Mouse (Mus musculus): ENCODE data around the gene Mpp3. TPM values are rescaled to one million over a fixed set of nuclear protein-coding genes. Genes with fewer than 3 reads are reported as not detected.
A peak's percentile ranks its signal among the peaks of the same experiment; 100 is the strongest.

Gene Mpp3
- polyA plus RNA-seq, 1 experiment from 2014 or later, result 3.7 TPM

DNA sequence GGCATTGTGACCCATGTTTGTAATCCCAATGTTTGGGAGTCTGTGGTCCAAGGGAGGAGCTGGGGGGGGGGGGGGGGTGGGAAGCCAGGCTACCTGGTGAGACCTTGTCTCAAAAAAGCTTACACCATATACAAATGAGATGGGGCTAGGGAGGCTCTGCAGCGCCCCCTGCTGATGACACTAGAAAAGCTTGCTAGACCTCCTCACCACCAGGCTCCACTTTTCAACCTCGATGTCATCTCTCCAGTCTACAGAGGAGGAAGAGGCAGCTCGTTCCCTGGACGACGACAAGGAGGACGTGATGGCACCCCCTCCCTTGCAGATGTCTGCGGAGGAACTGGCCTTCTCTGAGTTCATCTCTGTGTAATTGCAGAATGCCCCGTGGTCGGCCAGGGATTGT lies 25.6 kb upstream of the Mpp3 start:
- Histone ChIP-seq H3K4me3 (ENCODE audit: low read length) (no peak overlapping the region), H3K4me1 (replicated peaks; ENCODE audit: control insufficient read depth, insufficient read depth, low read length) (no peaks in the 10 kb centered on the region; the same call in none of the 2 replicates), H3K4me2 (ENCODE audit: low read depth, low read length) (no peak overlapping the region), H3K9me3 (ENCODE audit: control insufficient read depth, low read length) (no peaks in the 10 kb centered on the region), H3K27ac (ENCODE audit: low read length) (no peak overlapping the region), H3K9ac (ENCODE audit: low read length) (no peak overlapping the region), H3K36me3 (ENCODE audit: control insufficient read depth, insufficient read depth, low read length) (no peaks in the 10 kb centered on the region), H3K27me3 (ENCODE audit: control insufficient read depth, insufficient read depth, low read depth, low read length) (no peaks in the 10 kb centered on the region)
- WGBS, result 31% methylated on average over 9 of the region's 9 CpGs
- ATAC-seq (ENCODE audit: low read depth), result no peak

DNA sequence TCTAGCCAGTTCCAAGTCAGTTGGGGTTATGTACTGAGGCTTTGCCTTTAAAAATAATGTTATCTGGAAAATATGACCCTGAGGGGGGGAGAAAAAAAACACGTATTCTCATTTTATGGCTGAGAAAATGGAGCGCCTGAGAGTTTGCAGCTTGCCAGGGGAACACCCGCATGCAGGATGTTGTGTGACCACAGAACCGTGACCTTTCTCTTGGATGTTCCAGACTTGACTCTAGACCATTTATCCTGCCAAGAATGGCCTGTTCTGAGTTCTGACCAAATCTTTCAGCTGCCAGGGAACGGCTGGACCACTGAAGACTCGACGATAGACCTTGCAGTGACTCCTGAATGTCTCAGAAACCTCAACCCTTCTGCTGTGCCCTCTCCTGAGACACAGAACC lies 24.9 kb upstream of the Mpp3 start:
- Histone ChIP-seq H3K4me1 (replicated peaks; ENCODE audit: control insufficient read depth, insufficient read depth, low read length) (no peaks in the 10 kb centered on the region; the same call in none of the 2 replicates), H3K27ac (ENCODE audit: low read length) (no peak overlapping the region), H3K27me3 (ENCODE audit: control insufficient read depth, insufficient read depth, low read depth, low read length) (no peaks in the 10 kb centered on the region), H3K4me2 (ENCODE audit: low read depth, low read length) (no peak overlapping the region), H3K4me3 (ENCODE audit: low read length) (no peak overlapping the region), H3K36me3 (ENCODE audit: control insufficient read depth, insufficient read depth, low read length) (no peaks in the 10 kb centered on the region), H3K9ac (ENCODE audit: low read length) (no peak overlapping the region), H3K9me3 (ENCODE audit: control insufficient read depth, low read length) (no peaks in the 10 kb centered on the region)
- WGBS, result 63% methylated on average over 7 of the region's 7 CpGs
- 0 out of 2 replicates have a peak, but pooled peaks have one; percentile 37 for ATAC-seq (ENCODE audit: low read depth)

DNA sequence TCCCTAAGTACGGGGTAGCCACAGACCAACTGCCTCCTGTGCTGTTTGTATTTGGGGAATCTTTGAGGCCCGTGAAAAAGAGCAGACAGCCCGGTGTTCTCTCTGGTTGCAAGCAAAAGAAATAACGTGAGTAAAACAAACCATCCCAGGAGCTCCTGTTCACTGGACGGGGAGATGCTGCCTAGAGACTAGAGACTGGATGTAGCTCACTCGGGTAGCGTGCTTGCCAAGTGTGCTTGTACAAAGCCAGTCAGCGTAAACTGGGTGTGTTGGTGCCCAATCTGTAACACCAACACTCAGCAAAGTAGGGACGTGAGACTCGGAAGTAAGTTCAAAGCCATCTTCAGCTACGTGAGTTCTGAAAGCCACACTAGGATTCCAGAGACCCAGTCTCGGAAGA lies 24.4 kb upstream of the Mpp3 start:
- Histone ChIP-seq H3K27me3 (ENCODE audit: control insufficient read depth, insufficient read depth, low read depth, low read length) (no peaks in the 10 kb centered on the region), H3K4me3 (ENCODE audit: low read length) (no peak overlapping the region), H3K4me2 (ENCODE audit: low read depth, low read length) (no peak overlapping the region), H3K9me3 (ENCODE audit: control insufficient read depth, low read length) (no peaks in the 10 kb centered on the region), H3K4me1 (replicated peaks; ENCODE audit: control insufficient read depth, insufficient read depth, low read length) (no peaks in the 10 kb centered on the region; the same call in none of the 2 replicates), H3K27ac (ENCODE audit: low read length) (no peak overlapping the region), H3K9ac (ENCODE audit: low read length) (no peak overlapping the region), H3K36me3 (ENCODE audit: control insufficient read depth, insufficient read depth, low read length) (no peaks in the 10 kb centered on the region)
- ATAC-seq (ENCODE audit: low read depth), result no peak
- WGBS, result 77% methylated on average over 12 of the region's 12 CpGs

DNA sequence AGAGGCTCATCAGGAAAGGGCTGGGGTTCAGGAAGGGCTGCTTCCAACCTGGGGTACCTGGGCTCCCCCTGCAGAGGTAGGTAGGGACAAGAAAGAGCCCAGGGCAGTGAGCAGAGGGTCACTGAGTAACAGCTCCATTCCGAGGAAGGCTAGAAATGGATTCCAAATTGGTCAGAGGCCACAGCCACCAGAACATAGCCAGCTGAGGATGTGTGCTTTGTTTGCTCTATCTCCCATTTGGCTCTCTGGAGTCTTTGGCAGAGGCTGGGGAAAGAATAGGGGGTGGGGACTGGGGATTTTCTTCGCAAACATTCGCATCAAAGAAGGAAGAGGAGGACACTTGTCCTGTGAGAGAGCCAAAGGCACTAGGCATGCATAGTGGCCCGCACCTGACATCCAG lies 23.7 kb upstream of the Mpp3 start:
- Histone ChIP-seq H3K4me1 (replicated peaks; ENCODE audit: control insufficient read depth, insufficient read depth, low read length) (no peaks in the 10 kb centered on the region; the same call in none of the 2 replicates), H3K4me3 (ENCODE audit: low read length) (no peak overlapping the region), H3K36me3 (ENCODE audit: control insufficient read depth, insufficient read depth, low read length) (no peaks in the 10 kb centered on the region), H3K4me2 (ENCODE audit: low read depth, low read length) (no peak overlapping the region), H3K27ac (ENCODE audit: low read length) (peak overlapping the region; percentile 41; the same call in 1 of the 2 replicates), H3K9me3 (ENCODE audit: control insufficient read depth, low read length) (no peaks in the 10 kb centered on the region), H3K9ac (ENCODE audit: low read length) (no peak overlapping the region), H3K27me3 (ENCODE audit: control insufficient read depth, insufficient read depth, low read depth, low read length) (no peaks in the 10 kb centered on the region)
- WGBS, result 34% methylated on average over 4 of the region's 4 CpGs
- ATAC-seq (ENCODE audit: low read depth), result 0 out of 2 replicates have a peak, but pooled peaks have one; percentile 7

DNA sequence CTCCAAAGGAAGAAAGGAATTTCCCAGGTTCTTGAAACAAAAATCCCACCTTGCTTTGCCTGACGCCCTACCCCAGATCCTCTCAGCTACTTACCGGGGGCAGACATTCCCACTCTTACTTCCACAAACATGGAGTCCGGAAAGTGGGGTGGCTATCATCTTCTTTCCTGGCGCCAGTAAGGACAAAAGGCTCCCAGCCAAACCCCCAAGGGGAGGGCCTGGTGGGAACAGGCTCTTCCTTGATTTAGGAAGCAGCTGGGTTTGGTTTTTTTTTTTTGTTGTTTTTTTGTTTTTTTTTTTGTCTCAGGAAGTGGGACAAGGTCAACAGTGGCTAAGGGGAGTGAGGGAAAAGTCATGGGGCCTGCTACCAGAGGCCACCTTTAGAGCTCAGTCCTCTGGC lies 23.3 kb upstream of the Mpp3 start:
- ATAC-seq (ENCODE audit: low read depth), result peak; percentile 56; the same call in 1 of the 2 replicates
- Histone ChIP-seq H3K27me3 (ENCODE audit: control insufficient read depth, insufficient read depth, low read depth, low read length) (no peaks in the 10 kb centered on the region), H3K4me2 (ENCODE audit: low read depth, low read length) (no peak overlapping the region), H3K36me3 (ENCODE audit: control insufficient read depth, insufficient read depth, low read length) (no peaks in the 10 kb centered on the region), H3K9me3 (ENCODE audit: control insufficient read depth, low read length) (no peaks in the 10 kb centered on the region), H3K9ac (ENCODE audit: low read length) (no peak overlapping the region), H3K27ac (ENCODE audit: low read length) (peak overlapping the region; percentile 41; the same call in 1 of the 2 replicates), H3K4me1 (replicated peaks; ENCODE audit: control insufficient read depth, insufficient read depth, low read length) (no peaks in the 10 kb centered on the region; the same call in none of the 2 replicates), H3K4me3 (ENCODE audit: low read length) (no peak overlapping the region)
- 49% methylated on average over 4 of the region's 4 CpGs for WGBS

DNA sequence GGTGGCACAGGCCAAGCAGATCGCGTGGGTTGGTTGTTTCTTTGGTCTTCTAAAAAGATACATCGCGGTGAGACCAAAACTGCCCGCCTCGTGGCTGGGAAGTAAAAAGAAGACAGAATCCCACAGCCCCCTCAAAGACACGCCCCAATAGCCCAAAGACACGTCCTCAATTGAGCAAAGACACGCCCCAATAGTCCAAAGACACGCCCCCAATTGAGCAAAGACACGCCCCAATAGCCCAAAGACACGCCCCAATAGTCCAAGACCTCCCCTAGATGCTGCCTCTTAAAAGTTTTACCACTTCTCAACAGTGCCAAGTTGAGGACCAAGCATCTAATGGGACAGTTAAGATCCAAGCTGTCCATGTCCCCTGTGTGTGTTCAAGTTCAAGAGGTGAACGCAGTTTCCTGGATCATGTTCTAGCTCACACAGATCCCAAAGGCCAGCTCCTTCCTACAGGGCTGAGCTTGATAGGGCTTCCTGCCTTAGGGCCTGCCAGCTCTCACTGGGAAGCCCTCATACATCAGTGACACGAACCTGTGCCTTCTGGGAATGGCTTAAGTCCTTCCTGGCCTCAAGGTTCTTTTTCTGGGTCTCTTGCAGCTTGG lies 21.7 kb upstream of the Mpp3 start:
- Histone ChIP-seq H3K36me3 (ENCODE audit: control insufficient read depth, insufficient read depth, low read length) (no peaks in the 10 kb centered on the region), H3K9ac (ENCODE audit: low read length) (no peak overlapping the region), H3K9me3 (ENCODE audit: control insufficient read depth, low read length) (no peaks in the 10 kb centered on the region), H3K4me3 (ENCODE audit: low read length) (no peak overlapping the region), H3K4me1 (replicated peaks; ENCODE audit: control insufficient read depth, insufficient read depth, low read length) (no peaks in the 10 kb centered on the region; the same call in none of the 2 replicates), H3K27ac (ENCODE audit: low read length) (no peak overlapping the region), H3K27me3 (ENCODE audit: control insufficient read depth, insufficient read depth, low read depth, low read length) (no peaks in the 10 kb centered on the region), H3K4me2 (ENCODE audit: low read depth, low read length) (no peak overlapping the region)
- WGBS, result 58% methylated on average over 14 of the region's 14 CpGs
- ATAC-seq (ENCODE audit: low read depth), result no peak

DNA sequence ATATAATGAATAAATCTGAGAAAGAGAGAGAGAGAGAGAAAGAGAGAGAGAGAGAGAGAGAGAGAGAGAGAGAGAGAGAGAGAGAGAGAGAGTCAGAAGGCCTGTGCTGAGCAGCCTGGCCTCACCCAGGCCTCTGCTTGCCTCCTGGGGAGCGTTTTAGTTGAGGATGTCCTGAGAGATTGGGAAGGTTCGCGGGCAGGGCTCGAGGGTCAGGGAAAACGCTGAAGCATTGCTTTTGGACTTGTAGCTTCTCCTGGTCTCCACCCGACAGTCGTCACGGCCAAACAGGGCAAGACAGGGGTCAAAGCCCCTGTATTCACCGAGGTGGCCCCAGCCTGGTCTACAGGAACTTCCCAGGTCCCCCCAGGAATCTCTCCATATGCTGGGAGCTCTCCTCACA lies 18.3 kb upstream of the Mpp3 start:
- Histone ChIP-seq H3K4me1 (replicated peaks; ENCODE audit: control insufficient read depth, insufficient read depth, low read length) (no peaks in the 10 kb centered on the region), H3K27ac (ENCODE audit: low read length) (no peak overlapping the region), H3K4me3 (ENCODE audit: low read length) (no peak overlapping the region), H3K9me3 (ENCODE audit: control insufficient read depth, low read length) (no peaks in the 10 kb centered on the region), H3K27me3 (ENCODE audit: control insufficient read depth, insufficient read depth, low read depth, low read length) (no peaks in the 10 kb centered on the region), H3K9ac (ENCODE audit: low read length) (no peak overlapping the region), H3K36me3 (ENCODE audit: control insufficient read depth, insufficient read depth, low read length) (no peaks in the 10 kb centered on the region), H3K4me2 (ENCODE audit: low read depth, low read length) (no peak overlapping the region)
- no peak for ATAC-seq (ENCODE audit: low read depth)
- WGBS, result 73% methylated on average over 9 of the region's 9 CpGs

DNA sequence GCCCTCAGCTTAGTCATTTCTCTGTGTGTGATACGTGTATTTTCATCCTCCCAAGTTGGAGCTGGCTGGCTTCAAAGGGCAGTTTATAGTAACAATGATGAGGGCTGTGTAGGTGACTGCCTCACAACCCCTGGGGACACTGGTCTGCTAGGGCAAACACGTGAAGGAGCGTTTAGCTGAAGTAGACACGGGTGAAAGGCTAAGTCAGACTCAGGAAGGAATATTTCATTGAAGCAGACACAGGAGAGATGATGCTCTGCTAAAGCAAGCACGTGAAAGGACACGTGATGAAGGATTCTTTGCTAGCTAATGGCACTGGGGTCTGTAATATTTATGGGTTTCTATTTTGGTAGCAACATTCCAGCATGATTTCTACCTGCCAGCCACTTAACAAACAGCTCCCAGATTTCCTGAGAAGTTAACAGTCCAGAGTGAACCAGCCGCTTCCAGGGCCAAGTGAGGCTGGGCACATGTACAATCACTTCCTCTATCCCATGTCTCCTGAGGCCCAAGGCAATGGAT lies 16.5 kb upstream of the Mpp3 start:
- Histone ChIP-seq H3K27me3 (ENCODE audit: control insufficient read depth, insufficient read depth, low read depth, low read length) (no peaks in the 10 kb centered on the region), H3K4me2 (ENCODE audit: low read depth, low read length) (no peak overlapping the region), H3K4me1 (replicated peaks; ENCODE audit: control insufficient read depth, insufficient read depth, low read length) (peaks cover 2% of the 10 kb centered on the region; the same call in 1 of the 2 replicates), H3K36me3 (ENCODE audit: control insufficient read depth, insufficient read depth, low read length) (no peaks in the 10 kb centered on the region), H3K27ac (ENCODE audit: low read length) (no peak overlapping the region), H3K4me3 (ENCODE audit: low read length) (no peak overlapping the region), H3K9me3 (ENCODE audit: control insufficient read depth, low read length) (no peaks in the 10 kb centered on the region), H3K9ac (ENCODE audit: low read length) (no peak overlapping the region)
- WGBS, result 73% methylated on average over 7 of the region's 7 CpGs
- no peak for ATAC-seq (ENCODE audit: low read depth)

DNA sequence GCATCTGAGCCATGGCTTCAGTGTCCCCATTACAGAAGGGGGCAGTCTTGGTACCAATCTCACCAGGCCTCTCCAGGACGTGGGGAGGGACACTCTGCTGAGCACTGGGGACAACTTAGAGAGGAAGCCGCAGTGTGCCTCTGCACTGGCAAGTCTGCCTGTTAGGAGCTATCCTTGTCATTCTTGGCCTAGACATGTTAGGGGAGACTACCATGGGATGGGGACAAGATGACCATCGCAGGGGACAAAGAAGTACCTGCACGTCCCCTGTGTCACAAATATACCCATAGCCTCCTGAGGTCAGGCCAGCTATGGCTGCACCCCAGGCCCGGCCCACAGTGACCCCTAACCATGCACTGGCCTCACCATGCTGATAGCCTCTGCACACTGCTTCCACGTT lies 15.1 kb upstream of the Mpp3 start:
- Histone ChIP-seq H3K4me1 (replicated peaks; ENCODE audit: control insufficient read depth, insufficient read depth, low read length) (peaks cover 5% of the 10 kb centered on the region; the same call in 1 of the 2 replicates), H3K9ac (ENCODE audit: low read length) (no peak overlapping the region), H3K4me3 (ENCODE audit: low read length) (no peak overlapping the region), H3K27ac (ENCODE audit: low read length) (no peak overlapping the region), H3K4me2 (ENCODE audit: low read depth, low read length) (no peak overlapping the region), H3K27me3 (ENCODE audit: control insufficient read depth, insufficient read depth, low read depth, low read length) (no peaks in the 10 kb centered on the region), H3K9me3 (ENCODE audit: control insufficient read depth, low read length) (no peaks in the 10 kb centered on the region), H3K36me3 (ENCODE audit: control insufficient read depth, insufficient read depth, low read length) (no peaks in the 10 kb centered on the region)
- 87% methylated on average over 6 of the region's 6 CpGs for WGBS
- no peak for ATAC-seq (ENCODE audit: low read depth)

Measured in lung, embryonic 16.5 days (tissue).